Mouse (Mus musculus): ENCODE data around the gene Foxp1. TPM values are rescaled to one million over a fixed set of nuclear protein-coding genes. Genes with fewer than 3 reads are reported as not detected.

Foxp1 gene
- polyA plus RNA-seq, 1 experiment from 2014 or later = 52.4 TPM

DNA sequence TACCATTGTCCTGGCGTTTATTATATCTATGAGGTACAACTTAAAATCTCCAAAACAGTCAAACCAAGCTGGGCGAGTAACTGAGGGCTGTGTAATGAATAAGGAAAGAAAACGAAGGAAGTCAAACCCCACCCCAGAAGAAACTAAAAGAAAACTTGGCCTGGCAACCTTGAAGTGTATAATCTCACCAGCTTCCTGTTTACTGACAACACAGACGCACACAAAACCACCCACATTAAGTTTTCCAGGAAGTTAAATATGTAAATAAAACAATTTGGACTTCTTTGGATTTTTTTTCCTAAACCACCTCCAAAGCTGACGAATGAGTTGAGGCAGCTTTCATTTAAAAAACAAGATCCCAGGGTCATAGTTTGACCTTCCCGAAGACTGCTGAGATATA lies 18.1 kb upstream of the Foxp1 start:
- WGBS = 78% methylated on average over 6 of the region's 6 CpGs
- no peak overlapping the region for H3K9ac ChIP-seq (replicated peaks; ENCODE audit: low read depth, low read length)
- no peaks in the 10 kb centered on the region for H3K9me3 ChIP-seq (ENCODE audit: control insufficient read depth, low read length)
- no peaks in the 10 kb centered on the region for H3K27me3 ChIP-seq (ENCODE audit: control insufficient read depth, insufficient read depth, low read length)
- no peaks in the 10 kb centered on the region for H3K4me1 ChIP-seq (ENCODE audit: control insufficient read depth, insufficient read depth, low read length)
- no peak overlapping the region for H3K4me2 ChIP-seq (ENCODE audit: low read depth, low read length)
- no peak for ATAC-seq (ENCODE audit: low read depth)
- no peak overlapping the region for H3K4me3 ChIP-seq (ENCODE audit: low read depth, low read length)
- H3K36me3 ChIP-seq (ENCODE audit: control insufficient read depth, insufficient read depth, low read length) = no peaks in the 10 kb centered on the region
- no peak overlapping the region for H3K27ac ChIP-seq (ENCODE audit: low read depth, low read length)

DNA sequence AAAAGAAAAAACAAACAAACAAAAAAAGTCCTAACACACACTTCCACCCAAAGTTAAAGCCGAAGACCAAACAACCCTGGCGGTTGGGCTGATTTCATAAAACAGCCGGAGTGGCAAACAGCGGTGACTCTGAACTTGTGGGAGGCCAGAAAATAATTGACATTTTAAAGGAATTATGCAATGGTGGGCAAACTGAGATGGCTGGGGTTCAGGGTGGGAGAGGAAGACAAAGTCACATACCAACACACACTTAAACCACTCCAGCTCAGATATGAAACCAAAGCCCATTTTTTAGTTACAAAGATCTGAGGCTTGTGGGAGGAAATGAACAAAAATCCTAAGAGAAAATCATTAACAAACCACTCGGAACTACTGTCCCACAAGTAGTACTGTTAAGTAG lies 17.6 kb upstream of the Foxp1 start:
- Histone ChIP-seq H3K36me3 (ENCODE audit: control insufficient read depth, insufficient read depth, low read length) (no peaks in the 10 kb centered on the region), H3K27ac (ENCODE audit: low read depth, low read length) (no peak overlapping the region), H3K4me3 (ENCODE audit: low read depth, low read length) (no peak overlapping the region), H3K27me3 (ENCODE audit: control insufficient read depth, insufficient read depth, low read length) (no peaks in the 10 kb centered on the region), H3K9ac (replicated peaks; ENCODE audit: low read depth, low read length) (no peak overlapping the region), H3K9me3 (ENCODE audit: control insufficient read depth, low read length) (no peaks in the 10 kb centered on the region), H3K4me2 (ENCODE audit: low read depth, low read length) (no peak overlapping the region), H3K4me1 (ENCODE audit: control insufficient read depth, insufficient read depth, low read length) (no peaks in the 10 kb centered on the region)
- ATAC-seq (ENCODE audit: low read depth) = no peak
- 94% methylated on average over 5 of the region's 5 CpGs for WGBS

DNA sequence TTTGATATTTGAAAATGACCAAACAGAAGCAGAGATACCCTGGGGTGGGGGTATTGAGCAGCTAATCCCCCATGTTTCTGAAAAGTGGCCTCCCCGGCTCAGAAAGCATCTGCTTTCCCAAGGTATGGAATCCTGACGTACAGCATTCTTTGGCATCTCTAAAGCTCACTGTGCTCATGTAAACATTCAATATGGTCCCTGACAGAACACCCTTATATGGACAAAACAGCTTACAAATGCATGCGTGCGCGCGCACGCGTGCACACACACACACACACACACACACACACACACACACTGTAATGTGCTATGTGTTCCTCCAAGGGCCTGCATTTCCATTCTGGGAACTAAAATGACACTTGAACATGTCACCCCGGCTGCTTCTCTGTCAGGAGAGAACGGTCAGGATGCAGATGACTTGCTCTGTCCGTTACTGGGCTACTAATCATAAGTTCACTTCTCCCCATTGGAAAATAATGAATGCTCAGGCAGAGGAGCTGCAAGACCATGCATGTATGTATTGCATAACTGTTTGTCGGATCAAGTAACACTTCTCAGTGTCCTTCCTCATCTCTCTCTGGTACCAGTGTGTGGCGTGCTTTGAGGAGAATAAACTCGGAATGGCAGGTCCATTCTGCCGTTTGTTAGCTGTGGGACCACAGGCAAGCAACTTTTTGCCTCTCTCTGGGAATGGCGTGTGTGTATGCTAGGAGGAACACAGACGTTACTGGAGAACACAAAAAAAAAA lies 15.8 kb upstream of the Foxp1 start:
- H3K36me3 ChIP-seq (ENCODE audit: control insufficient read depth, insufficient read depth, low read length) = no peaks in the 10 kb centered on the region
- H3K4me3 ChIP-seq (ENCODE audit: low read depth, low read length) = no peak overlapping the region
- no peaks in the 10 kb centered on the region for H3K4me1 ChIP-seq (ENCODE audit: control insufficient read depth, insufficient read depth, low read length)
- H3K27me3 ChIP-seq (ENCODE audit: control insufficient read depth, insufficient read depth, low read length) = no peaks in the 10 kb centered on the region
- no peaks in the 10 kb centered on the region for H3K9me3 ChIP-seq (ENCODE audit: control insufficient read depth, low read length)
- 86% methylated on average over 17 of the region's 17 CpGs for WGBS
- H3K9ac ChIP-seq (replicated peaks; ENCODE audit: low read depth, low read length) = no peak overlapping the region
- no peak overlapping the region for H3K27ac ChIP-seq (ENCODE audit: low read depth, low read length)
- H3K4me2 ChIP-seq (ENCODE audit: low read depth, low read length) = no peak overlapping the region
- no peak for ATAC-seq (ENCODE audit: low read depth)

DNA sequence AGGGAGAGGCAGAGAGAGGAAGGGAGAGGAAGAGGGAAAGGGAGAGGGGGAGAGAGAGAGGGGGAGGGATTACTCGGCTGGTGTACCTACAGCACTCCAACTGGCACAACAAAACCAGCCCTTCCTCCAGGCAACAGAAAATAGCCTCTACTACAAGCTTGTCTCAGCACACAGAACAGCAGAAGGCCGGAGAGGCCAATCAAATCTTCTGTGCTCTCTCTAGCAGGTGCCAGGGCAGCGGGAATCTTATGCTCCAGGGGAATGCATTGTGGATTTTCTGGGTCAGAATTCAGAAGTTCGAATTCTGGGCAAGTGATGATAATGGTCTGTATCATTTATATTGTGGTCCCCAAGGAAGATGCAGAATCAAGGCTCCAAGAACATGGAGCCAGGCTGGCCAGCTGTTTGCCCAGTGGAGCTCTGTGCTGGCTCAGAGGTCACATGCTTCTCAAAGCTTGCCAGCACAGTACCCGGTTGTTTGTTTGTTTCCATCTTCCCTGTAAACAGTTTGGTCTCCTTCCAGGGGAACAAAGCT lies 11.8 kb upstream of the Foxp1 start:
- Histone ChIP-seq H3K4me2 (ENCODE audit: low read depth, low read length) (no peak overlapping the region), H3K36me3 (ENCODE audit: control insufficient read depth, insufficient read depth, low read length) (no peaks in the 10 kb centered on the region), H3K4me1 (ENCODE audit: control insufficient read depth, insufficient read depth, low read length) (no peaks in the 10 kb centered on the region), H3K4me3 (ENCODE audit: low read depth, low read length) (no peak overlapping the region), H3K27ac (ENCODE audit: low read depth, low read length) (no peak overlapping the region), H3K9me3 (ENCODE audit: control insufficient read depth, low read length) (no peaks in the 10 kb centered on the region), H3K27me3 (ENCODE audit: control insufficient read depth, insufficient read depth, low read length) (no peaks in the 10 kb centered on the region), H3K9ac (replicated peaks; ENCODE audit: low read depth, low read length) (no peak overlapping the region)
- WGBS = 52% methylated on average over 5 of the region's 5 CpGs
- ATAC-seq (ENCODE audit: low read depth) = no peak

DNA sequence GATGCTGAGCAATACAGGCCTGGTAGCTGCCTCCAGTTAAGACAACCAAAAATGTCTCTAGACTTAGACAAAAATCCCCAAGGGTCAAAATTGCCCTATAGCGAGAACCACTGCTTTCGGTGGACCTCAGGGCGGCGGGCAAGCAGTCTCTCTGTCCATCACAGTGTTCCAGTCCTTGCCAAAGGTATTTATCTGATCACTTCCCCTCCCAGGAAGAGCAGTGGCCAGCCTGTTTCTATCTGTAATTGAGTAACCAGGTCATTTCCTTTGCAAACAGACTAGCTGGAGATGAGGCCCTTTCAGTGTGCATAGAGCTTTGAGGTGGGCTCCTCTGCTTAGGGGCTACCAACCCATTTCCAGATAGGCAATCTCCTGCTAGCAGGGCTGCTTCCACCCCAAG lies 9.9 kb upstream of the Foxp1 start:
- H3K9ac ChIP-seq (replicated peaks; ENCODE audit: low read depth, low read length) = no peak overlapping the region
- no peak overlapping the region for H3K4me2 ChIP-seq (ENCODE audit: low read depth, low read length)
- no peak overlapping the region for H3K27ac ChIP-seq (ENCODE audit: low read depth, low read length)
- WGBS = 96% methylated on average over 4 of the region's 4 CpGs
- no peak for ATAC-seq (ENCODE audit: low read depth)
- no peak overlapping the region for H3K4me3 ChIP-seq (ENCODE audit: low read depth, low read length)
- H3K27me3 ChIP-seq (ENCODE audit: control insufficient read depth, insufficient read depth, low read length) = no peaks in the 10 kb centered on the region
- no peaks in the 10 kb centered on the region for H3K9me3 ChIP-seq (ENCODE audit: control insufficient read depth, low read length)
- no peaks in the 10 kb centered on the region for H3K4me1 ChIP-seq (ENCODE audit: control insufficient read depth, insufficient read depth, low read length)
- no peaks in the 10 kb centered on the region for H3K36me3 ChIP-seq (ENCODE audit: control insufficient read depth, insufficient read depth, low read length)

DNA sequence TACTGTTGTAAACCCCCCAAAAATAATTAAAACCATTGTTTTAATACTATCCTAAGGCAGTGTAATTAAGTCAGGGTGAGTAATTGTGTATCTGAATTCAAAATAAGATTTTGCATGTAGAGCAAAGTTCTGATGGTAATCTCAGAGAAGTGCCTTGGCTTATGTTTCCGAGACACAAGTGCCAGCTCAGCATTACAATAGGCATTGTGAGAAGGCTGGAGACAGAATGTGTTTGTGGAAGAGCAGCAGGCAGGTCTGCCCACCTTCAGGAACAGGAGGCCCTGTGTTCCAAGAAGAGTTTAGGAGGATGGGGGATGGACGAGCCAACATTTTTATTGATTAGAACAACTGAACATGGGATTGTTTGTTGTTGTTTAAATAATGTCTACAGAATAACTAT lies 6.5 kb upstream of the Foxp1 start:
- whole genome bisulfite sequencing = 70% methylated on average over 2 of the region's 2 CpGs
- no peak for ATAC-seq (ENCODE audit: low read depth)
- no peak overlapping the region for H3K27ac ChIP-seq (ENCODE audit: low read depth, low read length)
- no peaks in the 10 kb centered on the region for H3K36me3 ChIP-seq (ENCODE audit: control insufficient read depth, insufficient read depth, low read length)
- no peak overlapping the region for H3K9ac ChIP-seq (replicated peaks; ENCODE audit: low read depth, low read length)
- H3K4me2 ChIP-seq (ENCODE audit: low read depth, low read length) = no peak overlapping the region
- H3K27me3 ChIP-seq (ENCODE audit: control insufficient read depth, insufficient read depth, low read length) = no peaks in the 10 kb centered on the region
- H3K4me3 ChIP-seq (ENCODE audit: low read depth, low read length) = no peak overlapping the region
- no peaks in the 10 kb centered on the region; the same call in 1 of the 2 replicates for H3K4me1 ChIP-seq (ENCODE audit: control insufficient read depth, insufficient read depth, low read length)
- H3K9me3 ChIP-seq (ENCODE audit: control insufficient read depth, low read length) = no peaks in the 10 kb centered on the region

DNA sequence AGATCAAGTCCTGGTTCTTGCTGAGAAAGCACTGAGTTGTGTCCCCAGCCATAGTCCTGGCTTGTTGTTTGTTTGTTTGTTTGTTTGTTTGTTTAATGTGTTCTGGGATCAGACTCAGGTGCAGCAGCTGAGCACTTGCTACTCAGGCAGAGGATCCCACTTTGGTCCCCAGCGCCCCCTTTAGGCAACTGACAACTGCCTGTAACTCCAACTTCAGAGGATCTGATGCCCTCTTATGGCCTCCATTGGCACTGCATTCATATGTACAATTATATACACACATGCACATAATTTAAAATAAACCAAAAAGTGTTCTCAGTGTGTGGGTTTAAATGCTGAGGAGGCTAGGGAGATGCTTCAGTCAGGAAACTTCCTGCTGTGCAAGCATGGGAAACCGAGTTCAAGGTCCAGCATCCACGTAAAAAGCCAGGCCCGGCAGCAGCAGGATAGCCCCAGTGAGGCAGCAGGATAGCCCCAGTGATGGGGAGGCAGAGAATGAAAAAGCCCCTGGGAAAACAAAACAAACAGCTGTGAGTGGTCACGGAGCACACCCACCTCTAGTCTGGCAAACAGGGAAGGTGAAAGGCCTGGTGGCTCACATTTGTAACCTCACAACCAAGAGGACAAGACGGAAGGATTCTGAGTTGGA lies 5.1 kb upstream of the Foxp1 start:
- H3K4me1 ChIP-seq (ENCODE audit: control insufficient read depth, insufficient read depth, low read length) = no peaks in the 10 kb centered on the region; the same call in none of the 2 replicates
- H3K27me3 ChIP-seq (ENCODE audit: control insufficient read depth, insufficient read depth, low read length) = no peaks in the 10 kb centered on the region
- WGBS = 90% methylated on average over 6 of the region's 6 CpGs
- H3K9ac ChIP-seq (replicated peaks; ENCODE audit: low read depth, low read length) = no peak overlapping the region
- H3K27ac ChIP-seq (ENCODE audit: low read depth, low read length) = no peak overlapping the region
- ATAC-seq (ENCODE audit: low read depth) = no peak
- no peak overlapping the region for H3K4me2 ChIP-seq (ENCODE audit: low read depth, low read length)
- no peak overlapping the region for H3K4me3 ChIP-seq (ENCODE audit: low read depth, low read length)
- H3K9me3 ChIP-seq (ENCODE audit: control insufficient read depth, low read length) = no peaks in the 10 kb centered on the region
- no peaks in the 10 kb centered on the region for H3K36me3 ChIP-seq (ENCODE audit: control insufficient read depth, insufficient read depth, low read length)

DNA sequence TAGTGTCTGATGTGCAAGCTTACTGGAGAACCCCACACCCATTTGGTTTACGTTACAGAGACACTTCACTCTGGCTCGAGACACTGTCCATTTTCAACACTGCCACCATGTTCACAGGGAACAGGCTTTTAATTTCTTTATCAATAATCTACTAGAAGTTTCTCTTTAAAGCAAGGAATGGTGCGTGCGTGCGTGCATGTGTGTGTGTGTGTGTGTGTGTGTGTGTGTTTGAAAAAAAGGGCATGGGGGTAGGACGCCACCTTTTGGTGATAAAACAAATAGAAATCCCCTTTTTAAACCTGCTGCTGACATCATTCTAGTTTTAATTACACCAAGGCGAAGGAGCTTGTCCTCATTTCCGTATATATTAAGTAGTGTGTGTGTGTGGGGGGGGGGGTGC lies 2.8 kb upstream of the Foxp1 start:
- H3K9me3 ChIP-seq (ENCODE audit: control insufficient read depth, low read length) = no peaks in the 10 kb centered on the region
- no peaks in the 10 kb centered on the region for H3K36me3 ChIP-seq (ENCODE audit: control insufficient read depth, insufficient read depth, low read length)
- no peaks in the 10 kb centered on the region for H3K27me3 ChIP-seq (ENCODE audit: control insufficient read depth, insufficient read depth, low read length)
- H3K9ac ChIP-seq (replicated peaks; ENCODE audit: low read depth, low read length) = no peak overlapping the region
- no peak overlapping the region for H3K4me3 ChIP-seq (ENCODE audit: low read depth, low read length)
- peaks cover 3% of the 10 kb centered on the region for H3K4me1 ChIP-seq (ENCODE audit: control insufficient read depth, insufficient read depth, low read length)
- H3K4me2 ChIP-seq (ENCODE audit: low read depth, low read length) = no peak overlapping the region
- H3K27ac ChIP-seq (ENCODE audit: low read depth, low read length) = no peak overlapping the region
- ATAC-seq (ENCODE audit: low read depth) = no peak
- WGBS = 53% methylated on average over 8 of the region's 8 CpGs

DNA sequence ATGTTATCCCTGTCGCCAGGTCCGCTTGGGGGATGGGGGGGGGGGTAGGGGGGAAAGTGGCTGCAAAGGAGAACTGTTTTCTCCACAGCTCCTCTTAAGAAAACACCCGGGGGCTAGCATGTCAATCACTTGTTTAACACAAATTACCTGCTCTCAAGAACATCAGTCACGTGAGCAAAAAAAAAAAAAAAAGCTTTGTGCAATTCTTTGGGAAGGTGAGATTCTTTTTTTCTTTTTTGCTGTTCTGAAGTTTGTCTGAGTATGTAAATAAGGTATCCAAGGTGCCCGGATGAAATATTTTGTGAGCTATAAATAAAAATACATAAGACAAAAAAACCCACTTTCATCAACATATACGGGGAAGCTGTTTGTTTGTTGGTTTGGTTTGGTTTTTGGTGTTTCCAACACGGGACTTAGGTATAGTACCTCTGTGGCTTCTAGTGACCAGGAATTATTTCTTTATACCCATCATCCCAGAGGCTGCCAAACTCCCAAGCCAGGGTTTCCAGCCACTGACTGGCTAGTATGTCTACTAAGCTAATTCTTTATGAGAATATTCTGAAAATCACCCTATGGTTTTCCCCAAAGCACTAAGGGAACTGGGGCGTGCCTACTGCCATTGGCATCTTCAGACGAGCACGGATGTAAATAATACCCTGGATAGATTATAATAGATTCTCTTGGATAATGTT lies 1.3 kb upstream of the Foxp1 start:
- Histone ChIP-seq H3K4me3 (ENCODE audit: low read depth, low read length) (peak overlapping the region; percentile 72), H3K27ac (ENCODE audit: low read depth, low read length) (peak overlapping the region; percentile 100), H3K9me3 (ENCODE audit: control insufficient read depth, low read length) (no peaks in the 10 kb centered on the region), H3K9ac (replicated peaks; ENCODE audit: low read depth, low read length) (peak overlapping the region; percentile 96), H3K4me2 (ENCODE audit: low read depth, low read length) (peak overlapping the region; percentile 99), H3K36me3 (ENCODE audit: control insufficient read depth, insufficient read depth, low read length) (no peaks in the 10 kb centered on the region), H3K27me3 (ENCODE audit: control insufficient read depth, insufficient read depth, low read length) (no peaks in the 10 kb centered on the region), H3K4me1 (ENCODE audit: control insufficient read depth, insufficient read depth, low read length) (peaks cover 3% of the 10 kb centered on the region)
- 21% methylated on average over 10 of the region's 10 CpGs for WGBS
- no peak for ATAC-seq (ENCODE audit: low read depth)
